Mouse (Mus musculus) kidney, adult 2 months (tissue): Measurements from ENCODE around the gene Efnb1.

Experiments
- CTCF ChIP-seq: fragments of 200-500 bp; conservative IDR thresholded peaks from 2 replicates; pipeline ENCODE4 v1.5.1; 2011; ENCODE audit warnings: low read depth, mild to moderate bottlenecking, control low read depth, low read length, moderate library complexity, mixed read lengths; ENCODE audit not compliant: insufficient read depth, insufficient read length
- POLR2A ChIP-seq: fragments of 200-500 bp; IDR thresholded peaks from one replicate; pipeline ENCODE4 v1.6.1; 2011; ENCODE audit warnings: low read depth, low read length, control low read depth

DNA sequence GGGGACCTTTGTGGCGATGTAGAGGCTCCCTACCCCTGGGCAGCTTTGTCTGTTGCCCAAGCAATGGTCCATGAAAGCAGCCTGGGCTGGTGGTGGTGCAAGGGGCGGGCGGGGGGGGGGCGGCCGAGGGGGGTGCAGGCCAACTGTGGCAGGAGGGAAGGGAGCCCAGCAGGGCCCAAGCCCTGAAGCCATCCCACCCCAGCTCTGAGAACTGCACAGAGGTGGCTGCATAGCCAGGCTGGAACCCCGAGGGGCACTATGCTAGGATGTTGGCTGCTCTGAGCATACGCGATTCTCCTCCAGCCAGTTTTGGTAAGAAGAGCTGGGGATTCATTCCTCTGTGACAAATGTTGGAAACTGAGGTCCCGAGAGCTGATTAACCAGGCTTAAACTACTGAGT, 62.6 kb downstream of the Efnb1 start:
- TF ChIP-seq CTCF (no peak), POLR2A (no peak)
